Mouse (Mus musculus) E14TG2a.4 (cell line): ENCODE measurements around the gene Efcab8.

Experiments
- H3K27me3 ChIP-seq: 2 replicates; pipeline ENCODE4 v1.6.1; 2014; ENCODE audit warnings: low read length, control low read depth; ENCODE audit not compliant: insufficient read depth
- H3K36me3 ChIP-seq: 2 replicates; pipeline ENCODE4 v1.6.1; 2014; ENCODE audit warnings: low read length, control low read depth; ENCODE audit not compliant: insufficient read depth
- H3K4me1 ChIP-seq: replicated peaks from 2 replicates; pipeline ENCODE4 v1.6.1; 2014; ENCODE audit warnings: low read depth, low read length, control low read depth
- H3K4me3 ChIP-seq: replicated peaks from 2 replicates; pipeline ENCODE4 v1.5.1; 2014; ENCODE audit warnings: mild to moderate bottlenecking, low read length
- H3K9me3 ChIP-seq: 2 replicates; pipeline ENCODE4 v1.6.1; 2014; ENCODE audit warnings: low read length, control low read depth
- CTCF ChIP-seq: conservative IDR thresholded peaks from 2 replicates; pipeline ENCODE4 v1.5.1; 2014; ENCODE audit warnings: low read length
- NANOG ChIP-seq: IDR thresholded peaks from 2 replicates; pipeline ENCODE4 v1.6.1; 2014; ENCODE audit warnings: borderline replicate concordance, low read length, mixed read lengths
- POU5F1 ChIP-seq: IDR thresholded peaks from 2 replicates; pipeline ENCODE4 v1.6.1; 2014; ENCODE audit warnings: low read length, borderline replicate concordance

Efcab8 gene

GRCm38 (mm10) chr2:153870984-153871383 lies 91.3 kb downstream of the Efcab8 start, which contains the start of gene Sun5:
Gene Sun5 (minus strand): TSS chr2:153871084.
- Histone ChIP-seq H3K36me3 (no peaks in the 10 kb centered on the region), H3K27me3 (peaks cover 2% of the 10 kb centered on the region; the same call in 1 of the 2 replicates), H3K9me3 (no peaks in the 10 kb centered on the region), H3K4me1 (no peaks in the 10 kb centered on the region), H3K4me3 (no peak within 1 kb of the TSS)
- no peak for TF ChIP-seq CTCF
- TF ChIP-seq NANOG = no peak
- TF ChIP-seq POU5F1 = no peak

DNA sequence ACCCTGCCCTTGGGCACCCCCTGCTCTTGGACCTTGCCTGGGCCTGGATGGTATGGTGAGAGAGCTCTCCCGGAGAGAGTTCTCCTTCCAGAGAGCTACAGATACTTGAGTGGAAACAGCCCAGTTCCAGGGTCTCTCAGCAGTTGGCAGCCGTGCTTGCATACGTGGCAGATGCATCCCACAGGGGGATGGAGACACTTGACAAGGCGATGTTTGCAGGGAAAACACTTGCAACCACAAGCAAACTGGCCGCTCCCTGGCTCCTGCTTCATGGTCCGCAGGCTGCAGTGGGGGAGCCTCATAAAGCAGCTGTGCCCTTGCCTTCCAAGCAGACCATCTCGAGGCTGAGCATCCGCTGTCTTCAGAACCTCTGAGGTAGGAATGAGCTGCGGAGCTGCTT lies 95.0 kb downstream of the Efcab8 start, which contains the start of gene Bpifb2:
Gene Bpifb2, plus strand, starts transcription at position 301 of the 400 bp plus-strand sequence.
- TF ChIP-seq NANOG (no peak), CTCF (no peak), POU5F1 (no peak)
- no peaks in the 10 kb centered on the region; the same call in 1 of the 2 replicates for H3K27me3 ChIP-seq
- H3K4me3 ChIP-seq = no peak within 1 kb of the TSS
- H3K4me1 ChIP-seq = no peaks in the 10 kb centered on the region
- H3K36me3 ChIP-seq = no peaks in the 10 kb centered on the region
- H3K9me3 ChIP-seq = no peaks in the 10 kb centered on the region
